22 mouse cellular contexts compared by ENCODE assay signal in the genomic region with DNA sequence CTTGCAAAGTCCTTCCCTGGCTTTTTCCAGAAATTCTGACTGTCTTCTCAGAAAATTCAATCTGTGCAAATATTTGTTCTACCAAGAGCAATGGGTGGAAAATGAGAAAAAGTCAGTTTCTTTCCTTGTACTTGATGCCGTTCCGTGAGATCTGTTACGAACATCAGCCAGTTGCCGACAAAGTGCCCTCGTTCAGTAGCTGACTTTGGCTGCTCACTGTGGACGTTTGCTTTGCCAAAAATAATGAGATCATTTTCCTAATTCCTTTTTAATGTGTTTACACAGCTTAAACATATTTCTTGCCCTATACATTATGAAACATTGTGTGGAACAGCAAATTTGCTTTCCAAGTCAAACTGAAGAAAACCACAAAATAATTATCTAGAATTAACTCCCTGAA. TPM values are rescaled to one million over a fixed set of nuclear protein-coding genes. Genes with fewer than 3 reads are reported as not detected.
DNase-seq lines count a peak whose midpoint lies in the region; ATAC-seq and TF ChIP-seq lines count a peak whose summit lies in the region.
"Had no signal": no experiment of that assay in that cellular context is flagged by ENCODE, and none has a peak within 500 bp of the region (broad histone marks: within the 10 kb centered on the region; RNA-seq: fewer than 3 reads in every experiment).

No protein-coding gene starts in this region.

- no peak overlapping the region; the same call in 1 of the 2 replicates for H3K27ac ChIP-seq in limb, embryonic 14.5 days (replicated peaks; ENCODE audit: low read depth, low read length)
- H3K27ac ChIP-seq in limb, embryonic 10.5 days = no peak overlapping the region
- no peak overlapping the region for H3K27ac ChIP-seq in lung, postnatal 0 days (ENCODE audit: low read length)
- H3K27ac ChIP-seq in limb, embryonic 15.5 days = peak overlapping the region; percentile 47
- H3K27ac ChIP-seq: forebrain, embryonic 12.5 days; hindbrain, embryonic 12.5 days had no signal

- no peak for TF ChIP-seq EP300 in lung, postnatal 0 days (IDR thresholded peaks at IDR 0.05)

- no peak overlapping the region for H3K4me2 ChIP-seq in limb, embryonic 14.5 days (replicated peaks; ENCODE audit: low read depth, low read length, severe bottlenecking)
- H3K4me2 ChIP-seq in lung, postnatal 0 days (replicated peaks; ENCODE audit: low read depth, low read length) = no peak overlapping the region
- no peak overlapping the region for H3K4me2 ChIP-seq in limb, embryonic 15.5 days
- H3K4me2 ChIP-seq: embryonic facial prominence, embryonic 15.5 days; forebrain, embryonic 12.5 days; heart, embryonic 13.5 days; hindbrain, embryonic 12.5 days had no signal

- no peak overlapping the region for H3K9ac ChIP-seq in limb, embryonic 14.5 days (ENCODE audit: low read depth, low read length, severe bottlenecking)
- H3K9ac ChIP-seq in lung, postnatal 0 days (replicated peaks; ENCODE audit: low read depth) = no peak overlapping the region
- H3K9ac ChIP-seq in limb, embryonic 15.5 days = no peak overlapping the region
- H3K9ac ChIP-seq: embryonic facial prominence, embryonic 15.5 days; forebrain, embryonic 12.5 days; hindbrain, embryonic 12.5 days had no signal

- H3K36me3 ChIP-seq in limb, embryonic 14.5 days (ENCODE audit: control insufficient read depth, insufficient read depth, low read length) = no peaks in the 10 kb centered on the region
- no peaks in the 10 kb centered on the region for H3K36me3 ChIP-seq in limb, embryonic 10.5 days
- no peaks in the 10 kb centered on the region for H3K36me3 ChIP-seq in lung, postnatal 0 days (ENCODE audit: insufficient read depth, low read length)
- no peaks in the 10 kb centered on the region for H3K36me3 ChIP-seq in limb, embryonic 15.5 days
- H3K36me3 ChIP-seq: embryonic facial prominence, embryonic 15.5 days; forebrain, embryonic 12.5 days; heart, embryonic 13.5 days; hindbrain, embryonic 12.5 days had no signal

- ATAC-seq in limb, embryonic 14.5 days (ENCODE audit: low FRiP score, low read depth) = no peak
- ATAC-seq in lung, postnatal 0 days = peak; percentile 59
- peak; percentile 74; the same call in 1 of the 2 replicates for ATAC-seq in limb, embryonic 15.5 days (ENCODE audit: insufficient number of reproducible peaks, low FRiP score, low TSS enrichment, low read depth)
- ATAC-seq: forebrain, embryonic 16.5 days; hindbrain, embryonic 16.5 days had no signal

- 42% methylated on average over 6 of the region's 6 CpGs for WGBS in limb, embryonic 14.5 days
- 88% methylated on average over 6 of the region's 6 CpGs for WGBS in limb, embryonic 10.5 days
- WGBS in lung, postnatal 0 days = 28% methylated on average over 6 of the region's 6 CpGs
- WGBS in limb, embryonic 15.5 days = 38% methylated on average over 6 of the region's 6 CpGs

- no peak for TF ChIP-seq POLR2A in limb, embryonic 14.5 days (IDR thresholded peaks at IDR 0.05; ENCODE audit: borderline replicate concordance, extremely low read depth, insufficient read depth, insufficient read length)

- H3K4me3 ChIP-seq in limb, embryonic 14.5 days (replicated peaks; ENCODE audit: low read length) = no peak overlapping the region
- H3K4me3 ChIP-seq in limb, embryonic 10.5 days = no peak overlapping the region
- no peak overlapping the region for H3K4me3 ChIP-seq in lung, postnatal 0 days (ENCODE audit: low read depth, low read length)
- H3K4me3 ChIP-seq in limb, embryonic 15.5 days = no peak overlapping the region
- H3K4me3 ChIP-seq: embryonic facial prominence, embryonic 15.5 days; erythroblast, embryonic 14.5 days; forebrain, embryonic 12.5 days; heart, embryonic 13.5 days; hindbrain, embryonic 12.5 days had no signal

- H3K27me3 ChIP-seq in limb, embryonic 14.5 days (ENCODE audit: control insufficient read depth, insufficient read depth, low read length) = no peaks in the 10 kb centered on the region
- 0 out of 2 replicates have a peak, but pooled peaks cover 3% of the 10 kb centered on the region for H3K27me3 ChIP-seq in limb, embryonic 10.5 days (ENCODE audit: low read depth, poor library complexity, severe bottlenecking)
- no peaks in the 10 kb centered on the region for H3K27me3 ChIP-seq in lung, postnatal 0 days (replicated peaks; ENCODE audit: insufficient read depth, low read length)
- H3K27me3 ChIP-seq in limb, embryonic 15.5 days = 0 out of 2 replicates have a peak, but pooled peaks cover 5% of the 10 kb centered on the region
- H3K27me3 ChIP-seq: heart, embryonic 13.5 days; hindbrain, embryonic 12.5 days had no signal

- peaks cover 15% of the 10 kb centered on the region for H3K4me1 ChIP-seq in limb, embryonic 14.5 days (ENCODE audit: control insufficient read depth, insufficient read depth, low read length)
- peaks cover 10% of the 10 kb centered on the region for H3K4me1 ChIP-seq in limb, embryonic 10.5 days
- H3K4me1 ChIP-seq in lung, postnatal 0 days (ENCODE audit: insufficient read depth, low read depth, low read length) = no peaks in the 10 kb centered on the region; the same call in 1 of the 2 replicates
- H3K4me1 ChIP-seq in limb, embryonic 15.5 days = peaks cover 24% of the 10 kb centered on the region
- H3K4me1 ChIP-seq: hindbrain, embryonic 12.5 days had no signal

- peak; percentile 58 for DNase-seq in limb, embryonic 14.5 days (ENCODE audit: low spot score)
- DNase-seq in limb, embryonic 10.5 days (ENCODE audit: low spot score) = no peak
- DNase-seq in lung, postnatal 0 days (ENCODE audit: low spot score) = peak; percentile 75
- DNase-seq in lung, postnatal 14 days = no peak
- peak; percentile 18 for DNase-seq in fibroblast of lung, adult 2 months (ENCODE audit: low read depth)
- DNase-seq in thymus, postnatal 36 days = no peak
- DNase-seq: adrenal gland, adult 2 months; adrenal gland, postnatal 25 days; cerebellum, adult 18-20 months; cerebellum, adult 9-11 months; cerebellum, postnatal 36 days; gastrocnemius, postnatal 14 days; heart, adult 11 months; heart, postnatal 36 days had no signal

- TF ChIP-seq CTCF in lung, postnatal 0 days (IDR thresholded peaks at IDR 0.05) = no peak

- no peaks in the 10 kb centered on the region for H3K9me3 ChIP-seq in limb, embryonic 14.5 days (ENCODE audit: control insufficient read depth, low read length)
- no peaks in the 10 kb centered on the region for H3K9me3 ChIP-seq in limb, embryonic 10.5 days (replicated peaks)
- H3K9me3 ChIP-seq in lung, postnatal 0 days (ENCODE audit: low read length) = no peaks in the 10 kb centered on the region
- no peaks in the 10 kb centered on the region for H3K9me3 ChIP-seq in limb, embryonic 15.5 days
- H3K9me3 ChIP-seq: embryonic facial prominence, embryonic 15.5 days; forebrain, embryonic 12.5 days; heart, embryonic 13.5 days; hindbrain, embryonic 12.5 days had no signal

RNA-seq across cellular contexts. Expression of gene Scube2, which starts 30.6 kb away (rescaled TPM):
- 4.7 and 5.2 TPM in 2 replicates for polyA plus RNA-seq in limb, embryonic 14.5 days (2012; rRNA removed)
- 9.2 and 11.7 TPM in 2 replicates for polyA plus RNA-seq in limb, embryonic 14.5 days (2014; fragmentation: Nextera tagmentation; extraction: Ambion mirVana)
- 0.21 and 0.25 TPM in 2 replicates for polyA plus RNA-seq in limb, embryonic 10.5 days (2016; fragmentation: Nextera tagmentation; extraction: Ambion mirVana)
- 14.9 TPM in 2 replicates for polyA plus RNA-seq in lung, postnatal 0 days (2015; fragmentation: Nextera tagmentation; extraction: Ambion mirVana)
- polyA plus RNA-seq in limb, embryonic 15.5 days (2015; fragmentation: Nextera tagmentation; extraction: Ambion mirVana) = 11.6 and 12.2 TPM in 2 replicates
- polyA plus RNA-seq: erythroblast, embryonic 14.5 days had no signal

RNA-seq across cellular contexts. Expression of gene Nrip3, which starts 53.1 kb away (rescaled TPM):
- polyA plus RNA-seq in limb, embryonic 14.5 days (2012; rRNA removed) = 0.46 and 0.62 TPM in 2 replicates
- polyA plus RNA-seq in limb, embryonic 14.5 days (2014; fragmentation: Nextera tagmentation; extraction: Ambion mirVana) = 1.3 and 1.5 TPM in 2 replicates
- 0.08 and 0.11 TPM in 2 replicates for polyA plus RNA-seq in limb, embryonic 10.5 days (2016; fragmentation: Nextera tagmentation; extraction: Ambion mirVana)
- polyA plus RNA-seq in lung, postnatal 0 days (2015; fragmentation: Nextera tagmentation; extraction: Ambion mirVana) = 0.57 and 0.58 TPM in 2 replicates
- polyA plus RNA-seq in limb, embryonic 15.5 days (2015; fragmentation: Nextera tagmentation; extraction: Ambion mirVana) = 1.5 and 1.7 TPM in 2 replicates

Comparison
In these comparisons a context has a peak if more than half of its experiments do, and no peak if none do; other contexts are left out.
1. DNase-seq: peak in limb, embryonic 14.5 days (single experiment), lung, postnatal 0 days (single experiment) and fibroblast of lung, adult 2 months (single experiment); none in limb, embryonic 10.5 days (single experiment), lung, postnatal 14 days (single experiment) and thymus, postnatal 36 days (0 of 2).